Mouse (Mus musculus) heart, adult 2 months (tissue): ENCODE measurements around the gene Wdr45b.

Experiments
- EP300 ChIP-seq: fragments of 200-500 bp; IDR thresholded peaks from 2 replicates; pipeline ENCODE4 v1.6.1; 2011; ENCODE audit warnings: low read depth, low read length, control low read depth; ENCODE audit not compliant: insufficient read depth
- POLR2A ChIP-seq: fragments of 200-500 bp; IDR thresholded peaks from 2 replicates; pipeline ENCODE4 v1.6.1; 2011; ENCODE audit warnings: mild to moderate bottlenecking, low read depth, low read length, control low read depth; ENCODE audit not compliant: insufficient read depth

- TF ChIP-seq EP300 (no peak), POLR2A (no peak)
Observed at GRCm38 (mm10) chr11:121370337-121370994, 16.2 kb upstream of the Wdr45b start.
